Mouse (Mus musculus) naive thymus-derived CD4-positive, alpha-beta T cell, adult 5 months (primary cell): ENCODE results near the gene Plk5. TPM values are rescaled to one million over a fixed set of nuclear protein-coding genes. Genes with fewer than 3 reads are reported as not detected.

ENCODE experiments used
- polyA plus RNA-seq: library from polyadenylated mRNA; unstranded; fragments of 100-300 nt; shearing (Covaris generic); gene quantifications from one replicate; pipeline ENCODE4 v1.2.1, GENCODE M21; 2017

Gene Plk5
- not detected for polyA plus RNA-seq

GRCm38 (mm10) chr10:80356001-80356682 is at the start of gene Plk5:
TSS of gene Plk5 (plus strand) at chr10:80356459.

GRCm38 (mm10) chr10:80320340-80320760 is 35.9 kb upstream of the Plk5 start, which contains the start of gene 2310011J03Rik:
TSS of gene 2310011J03Rik (minus strand) at chr10:80320537.

GRCm38 (mm10) chr10:80329273-80330081 is 26.8 kb upstream of the Plk5 start, which contains the start of the genes Pcsk4 and Reep6:
TSS of gene Pcsk4 (minus strand) at chr10:80329498.
TSS of gene Reep6 (plus strand) at chr10:80329953.

GRCm38 (mm10) chr10:80348244-80348781 is 7.9 kb upstream of the Plk5 start, which contains the start of gene Adamtsl5:
TSS of gene Adamtsl5 (minus strand) at chr10:80348412.

GRCm38 (mm10) chr10:80387522-80387959 is 31.3 kb downstream of the Plk5 start, which contains the start of gene Mex3d:
TSS of gene Mex3d (minus strand) at chr10:80387659.

GRCm38 (mm10) chr10:80399191-80399972 is 43.1 kb downstream of the Plk5 start, which contains the start of gene Mbd3:
TSS of gene Mbd3 (minus strand) at chr10:80399550.

GRCm38 (mm10) chr10:80406684-80407501 is 50.6 kb downstream of the Plk5 start, which contains the start of gene Uqcr11:
TSS of gene Uqcr11 (minus strand) at chr10:80406830.

Other genes starting within 250 kb of the Plk5 start
- 60.7 TPM for gene Stk11, start 240.7 kb upstream of the Plk5 start, polyA plus RNA-seq
- gene Atp5d, start 217.8 kb upstream of the Plk5 start, polyA plus RNA-seq, result 311 TPM
- gene Cbarp, start 215.6 kb upstream of the Plk5 start, polyA plus RNA-seq, result 7.2 TPM
- 2.8 TPM for gene Midn, start 208.2 kb upstream of the Plk5 start, polyA plus RNA-seq
- gene Cirbp, start 190.5 kb upstream of the Plk5 start, polyA plus RNA-seq, result 325 TPM
- gene 1600002K03Rik, start 183.5 kb upstream of the Plk5 start, polyA plus RNA-seq, result 19.5 TPM
- gene Efna2, start 177.0 kb upstream of the Plk5 start, polyA plus RNA-seq, result 0.32 TPM
- gene Mum1, start 130.0 kb upstream of the Plk5 start, polyA plus RNA-seq, result 106 TPM
- 171 TPM for gene Ndufs7, start 107.3 kb upstream of the Plk5 start, polyA plus RNA-seq
- gene Gamt, start 95.4 kb upstream of the Plk5 start, polyA plus RNA-seq, result not detected
- gene Dazap1, start 95.0 kb upstream of the Plk5 start, polyA plus RNA-seq, result 91.1 TPM
- gene Rps15, start 64.0 kb upstream of the Plk5 start, polyA plus RNA-seq, result 1,047 TPM
- 0.06 TPM for gene Apc2, start 60.5 kb upstream of the Plk5 start, polyA plus RNA-seq
- gene 2310011J03Rik, start 35.9 kb upstream of the Plk5 start, polyA plus RNA-seq, result 30.5 TPM
- 8.1 TPM for gene Pcsk4, start 27.0 kb upstream of the Plk5 start, polyA plus RNA-seq
- not detected for gene Reep6, start 26.5 kb upstream of the Plk5 start, polyA plus RNA-seq
- gene Adamtsl5, start 8.0 kb upstream of the Plk5 start, polyA plus RNA-seq, result not detected
- gene Mex3d, start 31.2 kb downstream of the Plk5 start, polyA plus RNA-seq, result 10.9 TPM
- 124 TPM for gene Mbd3, start 43.1 kb downstream of the Plk5 start, polyA plus RNA-seq
- 65.7 TPM for gene Uqcr11, start 50.4 kb downstream of the Plk5 start, polyA plus RNA-seq
- 94.0 TPM for gene Tcf3, start 77.2 kb downstream of the Plk5 start, polyA plus RNA-seq
- gene Onecut3, start 138.4 kb downstream of the Plk5 start, polyA plus RNA-seq, result not detected
- not detected for gene Atp8b3, start 182.7 kb downstream of the Plk5 start, polyA plus RNA-seq
- 83.0 TPM for gene Rexo1, start 205.1 kb downstream of the Plk5 start, polyA plus RNA-seq
- 17.2 TPM for gene Klf16, start 220.9 kb downstream of the Plk5 start, polyA plus RNA-seq
- gene Abhd17a, start 233.9 kb downstream of the Plk5 start, polyA plus RNA-seq, result 93.3 TPM
- 102 TPM for gene Scamp4, start 246.4 kb downstream of the Plk5 start, polyA plus RNA-seq
- 6.9 TPM for gene Adat3, start 246.4 kb downstream of the Plk5 start, polyA plus RNA-seq
- 8.5 TPM for gene Gm49322, start 249.6 kb downstream of the Plk5 start, polyA plus RNA-seq